Mouse (Mus musculus) embryonic fibroblast, embryonic 13.5 days (primary cell): ENCODE data around the gene Ctrc.

ENCODE experiments used
- CTCF ChIP-seq: IDR thresholded peaks from 2 replicates; pipeline ENCODE4 v1.5.1; 2011; ENCODE audit warnings: mild to moderate bottlenecking, control low read depth, low read length, moderate library complexity, borderline replicate concordance; ENCODE audit not compliant: insufficient read depth
- POLR2A ChIP-seq: IDR thresholded peaks from 2 replicates; pipeline ENCODE4 v1.6.1; 2011; ENCODE audit warnings: low read depth, mild to moderate bottlenecking, control low read depth, low read length, moderate library complexity

GRCm38 (mm10) chr4:141831361-141831760, 14.8 kb downstream of the Ctrc start:
- TF ChIP-seq CTCF (no peak), POLR2A (no peak)
